Comparison of ENCODE assay signal across 22 mouse cellular contexts in genomic region chr11:60512520-60512919, GRCm38 (mm10). TPM values are rescaled to one million over a fixed set of nuclear protein-coding genes. Genes with fewer than 3 reads are reported as not detected.
A peak's percentile ranks its signal among the peaks of the same experiment; 100 is the strongest.
DNase-seq lines count a peak whose midpoint lies in the region; ATAC-seq and TF ChIP-seq lines count a peak whose summit lies in the region.
"Had no signal": no experiment of that assay in that cellular context is flagged by ENCODE, and none has a peak within 500 bp of the region (broad histone marks: within the 10 kb centered on the region; RNA-seq: fewer than 3 reads in every experiment).

No protein-coding gene starts in this region.

- TF ChIP-seq POLR2A in heart, adult 2 months (IDR thresholded peaks at IDR 0.05; ENCODE audit: insufficient read depth, low read depth, low read length) = no peak
- TF ChIP-seq POLR2A in liver, adult 2 months (IDR thresholded peaks at IDR 0.05; ENCODE audit: extremely low read depth, insufficient read depth, low read length) = no peak

- no peaks in the 10 kb centered on the region for H3K9me3 ChIP-seq in heart, embryonic 10.5 days
- H3K9me3 ChIP-seq in liver, embryonic 12.5 days (replicated peaks) = no peaks in the 10 kb centered on the region
- H3K9me3 ChIP-seq: heart, embryonic 12.5 days; limb, embryonic 13.5 days; lung, embryonic 15.5 days; midbrain, embryonic 15.5 days had no signal

- 0 out of 2 replicates have a peak, but pooled peaks cover 2% of the 10 kb centered on the region for H3K27me3 ChIP-seq in heart, adult 2 months (ENCODE audit: control insufficient read depth, insufficient read depth, low read length)
- H3K27me3 ChIP-seq in heart, embryonic 10.5 days (ENCODE audit: insufficient read depth, poor library complexity, severe bottlenecking) = peaks cover 32% of the 10 kb centered on the region
- H3K27me3 ChIP-seq in liver, adult 2 months (ENCODE audit: control insufficient read depth, insufficient read depth, low read length) = peaks cover 13% of the 10 kb centered on the region
- H3K27me3 ChIP-seq in liver, embryonic 12.5 days (replicated peaks) = peaks cover 54% of the 10 kb centered on the region

- intact Hi-C loops in heart, adult 2 months (cut with DNase I) = loop anchor here (10.0 kb wide), 1 partner anchor 428 kb away; no protein-coding TSS in a partner anchor

- no peak for DNase-seq in heart, adult 2 months
- no peak for DNase-seq in heart, embryonic 10.5 days (ENCODE audit: low spot score)
- DNase-seq in liver, adult 2 months (ENCODE audit: extremely low read depth, low read depth, low spot score) = no peak
- peak; percentile 42 for DNase-seq in A20 (ENCODE audit: low read depth, low spot score)
- peak; percentile 44 for DNase-seq in ZHBTc4 (ENCODE audit: low read depth, low spot score)
- DNase-seq in embryo, embryonic 10.5 days (ENCODE audit: low spot score) = no peak
- DNase-seq in cerebellum, adult 18-20 months = no peak
- DNase-seq: adrenal gland, postnatal 25 days; cerebellum, adult 9-10 months; gastrocnemius, postnatal 25 days; heart, postnatal 36 days; kidney, postnatal 10 days; layer of hippocampus, adult 9-11 months; right cerebral cortex, adult 18-20 months; thymus, postnatal 4 days had no signal

- H3K4me1 ChIP-seq in heart, adult 2 months (ENCODE audit: control insufficient read depth, insufficient read depth, low read length) = no peaks in the 10 kb centered on the region
- peaks cover 18% of the 10 kb centered on the region for H3K4me1 ChIP-seq in heart, embryonic 10.5 days
- H3K4me1 ChIP-seq in liver, adult 2 months (ENCODE audit: control insufficient read depth, insufficient read depth, low read length) = no peaks in the 10 kb centered on the region
- H3K4me1 ChIP-seq in liver, embryonic 12.5 days = peaks cover 41% of the 10 kb centered on the region

- no peak overlapping the region for H3K27ac ChIP-seq in heart, adult 2 months
- H3K27ac ChIP-seq in heart, embryonic 10.5 days = no peak overlapping the region
- H3K27ac ChIP-seq in liver, adult 2 months (replicated peaks; ENCODE audit: insufficient read depth, low read depth, low read length) = no peak overlapping the region
- no peak overlapping the region for H3K27ac ChIP-seq in liver, embryonic 12.5 days
- H3K27ac ChIP-seq: limb, embryonic 13.5 days; lung, embryonic 15.5 days; midbrain, embryonic 15.5 days had no signal

- H3K4me2 ChIP-seq in liver, embryonic 12.5 days = no peak overlapping the region
- H3K4me2 ChIP-seq: heart, embryonic 12.5 days; limb, embryonic 13.5 days; lung, embryonic 15.5 days; midbrain, embryonic 15.5 days had no signal

- H3K9ac ChIP-seq in heart, adult 2 months (ENCODE audit: low read depth, low read length) = no peak overlapping the region
- H3K9ac ChIP-seq in liver, adult 2 months (ENCODE audit: low read depth, low read length) = no peak overlapping the region
- no peak overlapping the region for H3K9ac ChIP-seq in liver, embryonic 12.5 days
- H3K9ac ChIP-seq: heart, embryonic 12.5 days; limb, embryonic 13.5 days; lung, embryonic 15.5 days; midbrain, embryonic 15.5 days had no signal

- ATAC-seq in liver, embryonic 12.5 days = no peak
- ATAC-seq: hindbrain, embryonic 16.5 days; midbrain, embryonic 15.5 days had no signal

- no peak for TF ChIP-seq EP300 in heart, adult 2 months (IDR thresholded peaks at IDR 0.05; ENCODE audit: insufficient read depth, low read depth, low read length)

- H3K4me3 ChIP-seq in heart, adult 2 months = no peak overlapping the region
- no peak overlapping the region for H3K4me3 ChIP-seq in heart, embryonic 10.5 days
- H3K4me3 ChIP-seq in liver, adult 2 months (ENCODE audit: insufficient read depth, low read depth, low read length) = no peak overlapping the region
- H3K4me3 ChIP-seq in liver, embryonic 12.5 days = no peak overlapping the region
- H3K4me3 ChIP-seq: heart, embryonic 12.5 days; limb, embryonic 13.5 days; lung, embryonic 15.5 days; midbrain, embryonic 15.5 days had no signal

- no peaks in the 10 kb centered on the region for H3K79me2 ChIP-seq in heart, adult 2 months (replicated peaks; ENCODE audit: control insufficient read depth, insufficient read depth, low read length)
- H3K79me2 ChIP-seq in liver, adult 2 months (ENCODE audit: control insufficient read depth, insufficient read depth, low read length) = no peaks in the 10 kb centered on the region

- no peaks in the 10 kb centered on the region for H3K36me3 ChIP-seq in heart, adult 2 months (ENCODE audit: control insufficient read depth, insufficient read depth, low read length)
- H3K36me3 ChIP-seq in heart, embryonic 10.5 days = no peaks in the 10 kb centered on the region
- no peaks in the 10 kb centered on the region for H3K36me3 ChIP-seq in liver, adult 2 months (ENCODE audit: control insufficient read depth, insufficient read depth, low read length)
- no peaks in the 10 kb centered on the region for H3K36me3 ChIP-seq in liver, embryonic 12.5 days
- H3K36me3 ChIP-seq: heart, embryonic 12.5 days; limb, embryonic 13.5 days; lung, embryonic 15.5 days; midbrain, embryonic 15.5 days had no signal

- peak; percentile 59 for TF ChIP-seq CTCF in heart, adult 2 months (IDR thresholded peaks at IDR 0.05)
- TF ChIP-seq CTCF in liver, adult 2 months (IDR thresholded peaks at IDR 0.05; ENCODE audit: low read depth, low read length) = peak; percentile 10; the same call in 1 of the 2 replicates

- 92% methylated on average over 2 of the region's 2 CpGs for WGBS in heart, adult 2 months
- 81% methylated on average over 2 of the region's 2 CpGs for WGBS in heart, embryonic 10.5 days
- WGBS in liver, adult 2 months = 85% methylated on average over 2 of the region's 2 CpGs
- 56% methylated on average over 2 of the region's 2 CpGs for WGBS in liver, embryonic 12.5 days (ENCODE audit: insufficient replicate concordance)

RNA-seq across cellular contexts. Expression of gene Alkbh5, which starts 23.7 kb away (rescaled TPM):
- total RNA-seq in heart, adult 2 months (2021) = 10 to 100 TPM; 80.1 to 90.3 TPM
- 24.0 and 36.7 TPM in 2 replicates for polyA plus RNA-seq in heart, adult 2 months (2012; rRNA removed)
- polyA plus RNA-seq in heart, embryonic 10.5 days (2016; fragmentation: Nextera tagmentation; extraction: Ambion mirVana) = 32.5 and 38.6 TPM in 2 replicates
- total RNA-seq in liver, adult 2 months (2014; rRNA removed) = 25.2 and 33.8 TPM in 2 replicates
- 21.2 and 22.6 TPM in 2 replicates for polyA plus RNA-seq in liver, adult 2 months (2012; rRNA removed)
- polyA plus RNA-seq in liver, embryonic 12.5 days (2016; fragmentation: Nextera tagmentation; extraction: Ambion mirVana) = 32.7 and 33.2 TPM in 2 replicates

RNA-seq across cellular contexts. Expression of gene Myo15, which starts 43.4 kb away (rescaled TPM):
- total RNA-seq in heart, adult 2 months (2021) = under 1 TPM; 0.03 to 0.05 TPM
- polyA plus RNA-seq in heart, adult 2 months (2012; rRNA removed) = 0.03 and 0.06 TPM in 2 replicates
- 0.25 and 0.28 TPM in 2 replicates for polyA plus RNA-seq in heart, embryonic 10.5 days (2016; fragmentation: Nextera tagmentation; extraction: Ambion mirVana)
- total RNA-seq in liver, adult 2 months (2014; rRNA removed) = under 0.01 TPM in 1 of 2 replicates, not detected in the other
- 0.05 and 0.06 TPM in 2 replicates for polyA plus RNA-seq in liver, adult 2 months (2012; rRNA removed)
- polyA plus RNA-seq in liver, embryonic 12.5 days (2016; fragmentation: Nextera tagmentation; extraction: Ambion mirVana) = 0.26 and 0.28 TPM in 2 replicates
- polyA plus RNA-seq: C2C12 had no signal

RNA-seq across cellular contexts. Expression of gene Drg2, which starts 58.1 kb away (rescaled TPM):
- 10 to 100 TPM; 28.1 to 28.8 TPM for total RNA-seq in heart, adult 2 months (2021)
- 34.4 and 40.4 TPM in 2 replicates for polyA plus RNA-seq in heart, adult 2 months (2012; rRNA removed)
- 87.6 and 112 TPM in 2 replicates for polyA plus RNA-seq in heart, embryonic 10.5 days (2016; fragmentation: Nextera tagmentation; extraction: Ambion mirVana)
- total RNA-seq in liver, adult 2 months (2014; rRNA removed) = 29.1 and 36.6 TPM in 2 replicates
- 40.1 and 41.7 TPM in 2 replicates for polyA plus RNA-seq in liver, adult 2 months (2012; rRNA removed)
- 58.1 and 61.7 TPM in 2 replicates for polyA plus RNA-seq in liver, embryonic 12.5 days (2016; fragmentation: Nextera tagmentation; extraction: Ambion mirVana)

Comparison
In these comparisons a context has a peak if more than half of its experiments do, and no peak if none do; other contexts are left out.
1. DNase-seq: peak in A20 (single experiment) and ZHBTc4 (single experiment); none in heart, adult 2 months (0 of 2), heart, embryonic 10.5 days (single experiment), liver, adult 2 months (single experiment), embryo, embryonic 10.5 days (single experiment) and cerebellum, adult 18-20 months (0 of 2).